Mouse (Mus musculus): ENCODE measurements around the gene Cdh4. TPM values are rescaled to one million over a fixed set of nuclear protein-coding genes. Genes with fewer than 3 reads are reported as not detected.

The Cdh4 gene
- total and polyA plus RNA-seq, 2 experiments from 2014 or later: 58.9 to 84.0 TPM

DNA sequence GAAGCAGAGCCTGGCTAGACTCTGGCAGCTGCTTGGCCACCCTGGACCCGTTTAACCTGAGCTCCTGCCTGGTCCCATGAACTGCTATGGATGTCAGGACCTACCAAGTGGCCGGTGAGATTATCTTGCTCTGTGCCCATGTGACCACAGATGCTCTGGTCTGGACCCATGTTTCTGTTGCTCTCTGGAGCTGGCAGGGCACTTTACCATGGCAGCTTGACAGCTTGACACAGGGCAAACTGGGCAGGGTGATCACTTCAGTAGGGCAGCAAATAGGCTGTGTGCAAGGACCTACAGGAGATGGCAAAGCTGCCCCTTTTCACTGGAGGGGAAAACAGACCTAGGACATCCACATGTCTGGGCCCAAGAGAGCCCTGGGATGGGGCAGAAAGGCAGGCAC lies 454.7 kb downstream of the Cdh4 start:
- Histone ChIP-seq H3K4me2 (ENCODE audit: low read depth) (no peak overlapping the region), H3K27me3 (ENCODE audit: insufficient read depth, low read length) (no peaks in the 10 kb centered on the region), H3K36me3 (ENCODE audit: insufficient read depth) (peaks cover 13% of the 10 kb centered on the region), H3K9ac (no peak overlapping the region), H3K4me3 (ENCODE audit: low read depth, low read length) (no peak overlapping the region), H3K9me3 (ENCODE audit: low read length) (no peaks in the 10 kb centered on the region), H3K27ac (ENCODE audit: low read depth, low read length) (no peak overlapping the region), H3K4me1 (ENCODE audit: insufficient read depth) (no peaks in the 10 kb centered on the region)
- no peak for TF ChIP-seq CTCF (IDR thresholded peaks at IDR 0.05; ENCODE audit: low read depth)
- WGBS: 86% methylated on average over 2 of the region's 2 CpGs
- DNase-seq (no peak), ATAC-seq (no peak)

- peaks cover 63% of the 10 kb centered on the region for H3K36me3 ChIP-seq (ENCODE audit: insufficient read depth)
- H3K4me1 ChIP-seq (ENCODE audit: insufficient read depth): no peaks in the 10 kb centered on the region
- no peak overlapping the region for H3K4me2 ChIP-seq (ENCODE audit: low read depth)
- no peak overlapping the region for H3K4me3 ChIP-seq (ENCODE audit: low read depth, low read length)
- no peak overlapping the region for H3K27ac ChIP-seq (ENCODE audit: low read depth, low read length)
- no peak for TF ChIP-seq CTCF (IDR thresholded peaks at IDR 0.05; ENCODE audit: low read depth)
- no peaks in the 10 kb centered on the region for H3K27me3 ChIP-seq (ENCODE audit: insufficient read depth, low read length)
- H3K9ac ChIP-seq: no peak overlapping the region
- 74% methylated on average over 12 of the region's 12 CpGs for WGBS
- no peaks in the 10 kb centered on the region for H3K9me3 ChIP-seq (ENCODE audit: low read length)
- no peak for ATAC-seq
- DNase-seq: no peak
These were observed 470.7 kb downstream of the Cdh4 start for GRCm38 (mm10) chr2:179912911-179913310.

- Histone ChIP-seq H3K9ac (no peak overlapping the region), H3K4me3 (ENCODE audit: low read depth, low read length) (no peak overlapping the region), H3K9me3 (ENCODE audit: low read length) (no peaks in the 10 kb centered on the region), H3K4me1 (ENCODE audit: insufficient read depth) (no peaks in the 10 kb centered on the region), H3K27me3 (ENCODE audit: insufficient read depth, low read length) (no peaks in the 10 kb centered on the region), H3K36me3 (ENCODE audit: insufficient read depth) (peaks cover 68% of the 10 kb centered on the region), H3K4me2 (ENCODE audit: low read depth) (no peak overlapping the region), H3K27ac (ENCODE audit: low read depth, low read length) (no peak overlapping the region)
- ATAC-seq (no peak), DNase-seq (no peak)
- TF ChIP-seq CTCF (IDR thresholded peaks at IDR 0.05; ENCODE audit: low read depth): no peak
- WGBS: 73% methylated on average over 15 of the region's 15 CpGs
These were observed 471.1 kb downstream of the Cdh4 start for GRCm38 (mm10) chr2:179913349-179913748.

- Histone ChIP-seq H3K27ac (ENCODE audit: low read depth, low read length) (no peak overlapping the region), H3K4me2 (ENCODE audit: low read depth) (no peak overlapping the region), H3K9me3 (ENCODE audit: low read length) (no peaks in the 10 kb centered on the region), H3K4me3 (ENCODE audit: low read depth, low read length) (no peak overlapping the region), H3K36me3 (ENCODE audit: insufficient read depth) (peaks cover 76% of the 10 kb centered on the region), H3K27me3 (ENCODE audit: insufficient read depth, low read length) (no peaks in the 10 kb centered on the region), H3K4me1 (ENCODE audit: insufficient read depth) (no peaks in the 10 kb centered on the region), H3K9ac (no peak overlapping the region)
- ATAC-seq (no peak), DNase-seq (no peak)
- 79% methylated on average over 2 of the region's 2 CpGs for WGBS
- TF ChIP-seq CTCF (IDR thresholded peaks at IDR 0.05; ENCODE audit: low read depth): peak; percentile 49
These were observed 472.0 kb downstream of the Cdh4 start for GRCm38 (mm10) chr2:179914246-179914645.

GRCm38 (mm10) chr2:179916877-179917673 lies 474.8 kb downstream of the Cdh4 start:
- H3K36me3 ChIP-seq (ENCODE audit: insufficient read depth): peaks cover 82% of the 10 kb centered on the region

GRCm38 (mm10) chr2:179920042-179920441 lies 477.8 kb downstream of the Cdh4 start:
- peaks cover 74% of the 10 kb centered on the region for H3K36me3 ChIP-seq (ENCODE audit: insufficient read depth)
- no peak overlapping the region for H3K4me3 ChIP-seq (ENCODE audit: low read depth, low read length)
- no peaks in the 10 kb centered on the region for H3K27me3 ChIP-seq (ENCODE audit: insufficient read depth, low read length)
- no peak for TF ChIP-seq CTCF (IDR thresholded peaks at IDR 0.05; ENCODE audit: low read depth)
- no peaks in the 10 kb centered on the region for H3K4me1 ChIP-seq (ENCODE audit: insufficient read depth)
- H3K9ac ChIP-seq: no peak overlapping the region
- no peak overlapping the region for H3K27ac ChIP-seq (ENCODE audit: low read depth, low read length)
- 63% methylated on average over 4 of the region's 4 CpGs for WGBS
- H3K9me3 ChIP-seq (ENCODE audit: low read length): no peaks in the 10 kb centered on the region
- no peak for ATAC-seq
- DNase-seq: no peak
- H3K4me2 ChIP-seq (ENCODE audit: low read depth): no peak overlapping the region

More at GRCm38 (mm10) chr2:179916877-179917673, 474.8 kb downstream of the Cdh4 start:
- ATAC-seq (peak; percentile 88), DNase-seq (peak; percentile 77)
- no peak overlapping the region for H3K27ac ChIP-seq (ENCODE audit: low read depth, low read length)
- no peak overlapping the region for H3K9ac ChIP-seq
- H3K4me2 ChIP-seq (ENCODE audit: low read depth): no peak overlapping the region
- H3K4me1 ChIP-seq (ENCODE audit: insufficient read depth): no peaks in the 10 kb centered on the region
- TF ChIP-seq CTCF (IDR thresholded peaks at IDR 0.05; ENCODE audit: low read depth): peak; percentile 82
- H3K27me3 ChIP-seq (ENCODE audit: insufficient read depth, low read length): no peaks in the 10 kb centered on the region
- H3K4me3 ChIP-seq (ENCODE audit: low read depth, low read length): no peak overlapping the region
- no peaks in the 10 kb centered on the region for H3K9me3 ChIP-seq (ENCODE audit: low read length)
- WGBS: 33% methylated on average over 5 of the region's 5 CpGs

DNA sequence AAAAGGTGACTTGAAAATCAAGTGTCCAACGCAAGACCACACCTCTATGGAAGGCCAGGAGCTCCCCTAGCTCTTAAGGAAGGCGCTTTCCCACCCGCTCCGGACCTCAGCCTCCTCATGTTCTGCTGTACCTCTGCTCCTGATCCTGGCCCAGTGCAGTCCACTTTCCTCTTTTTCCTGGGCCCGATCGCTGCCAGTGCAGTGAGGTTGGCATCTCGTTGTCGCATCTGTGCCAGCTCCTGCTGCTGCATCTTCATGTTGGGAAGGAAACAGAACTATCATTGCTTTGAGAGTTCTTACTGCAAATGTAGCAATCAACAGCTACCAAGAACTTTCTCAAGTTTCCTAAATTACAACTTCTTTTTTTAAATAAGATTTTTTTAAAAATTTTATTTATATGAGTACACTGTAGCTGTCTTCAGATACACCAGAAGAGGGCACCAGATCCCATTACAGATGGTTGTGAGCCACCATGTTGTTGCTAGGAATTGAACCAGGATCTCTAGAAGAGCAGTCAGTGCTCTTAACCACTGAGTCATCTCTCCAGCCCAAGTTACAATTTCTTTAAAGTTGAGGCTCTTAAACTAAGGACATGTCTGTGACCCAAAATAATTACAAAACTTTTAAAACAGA lies 478.9 kb downstream of the Cdh4 start:
- peaks cover 71% of the 10 kb centered on the region for H3K36me3 ChIP-seq (ENCODE audit: insufficient read depth)
- ATAC-seq: no peak

More for the DNA sequence above, 478.9 kb downstream of the Cdh4 start:
- no peaks in the 10 kb centered on the region for H3K4me1 ChIP-seq (ENCODE audit: insufficient read depth)
- no peaks in the 10 kb centered on the region for H3K27me3 ChIP-seq (ENCODE audit: insufficient read depth, low read length)
- 89% methylated on average over 8 of the region's 8 CpGs for WGBS
- DNase-seq: peak; percentile 13
- peak; percentile 24 for TF ChIP-seq CTCF (IDR thresholded peaks at IDR 0.05; ENCODE audit: low read depth)
- H3K4me2 ChIP-seq (ENCODE audit: low read depth): no peak overlapping the region
- no peak overlapping the region for H3K9ac ChIP-seq
- H3K27ac ChIP-seq (ENCODE audit: low read depth, low read length): no peak overlapping the region
- H3K4me3 ChIP-seq (ENCODE audit: low read depth, low read length): no peak overlapping the region
- no peaks in the 10 kb centered on the region for H3K9me3 ChIP-seq (ENCODE audit: low read length)

Data from forebrain, postnatal 0 days (tissue).